9 mouse cellular contexts compared by ENCODE assay signal in genomic region chr11:5154961-5155805, GRCm38 (mm10). TPM values are rescaled to one million over a fixed set of nuclear protein-coding genes. Genes with fewer than 3 reads are reported as not detected.
DNase-seq lines count a peak whose midpoint lies in the region; ATAC-seq and TF ChIP-seq lines count a peak whose summit lies in the region.
"Had no signal": no experiment of that assay in that cellular context is flagged by ENCODE, and none has a peak within 500 bp of the region (broad histone marks: within the 10 kb centered on the region; RNA-seq: fewer than 3 reads in every experiment).

No protein-coding gene starts in this region.

- H3K4me1 ChIP-seq in neural tube, embryonic 11.5 days (ENCODE audit: control insufficient read depth, insufficient read depth, low read length): peaks cover 12% of the 10 kb centered on the region
- H3K4me1 ChIP-seq in thymus, adult 2 months (replicated peaks; ENCODE audit: control insufficient read depth, insufficient read depth, low read length): peaks cover 21% of the 10 kb centered on the region

- peak overlapping the region; percentile 26; the same call in 1 of the 2 replicates for H3K9ac ChIP-seq in neural tube, embryonic 11.5 days (ENCODE audit: low read length)

- no peak for TF ChIP-seq CTCF in thymus, adult 2 months (IDR thresholded peaks at IDR 0.05; ENCODE audit: borderline replicate concordance, control insufficient read depth, extremely low read depth, insufficient read depth, low read length, poor library complexity)

- H3K27me3 ChIP-seq in neural tube, embryonic 11.5 days (ENCODE audit: control insufficient read depth, insufficient read depth, low read length): 0 out of 2 replicates have a peak, but pooled peaks cover 2% of the 10 kb centered on the region
- H3K27me3 ChIP-seq in thymus, adult 2 months (ENCODE audit: control insufficient read depth, insufficient read depth, low read length): no peaks in the 10 kb centered on the region

- no peaks in the 10 kb centered on the region for H3K9me3 ChIP-seq in neural tube, embryonic 11.5 days (ENCODE audit: control insufficient read depth, low read length)

- DNase-seq in adrenal gland, postnatal 10 days: peak; percentile 19
- no peak for DNase-seq in adrenal gland, adult 8-10 months
- no peak for DNase-seq in neural tube, embryonic 11.5 days (ENCODE audit: low spot score)
- DNase-seq in neural tube, embryonic 10.5 days (ENCODE audit: extremely low spot score, low spot score): no peak
- DNase-seq in kidney, postnatal 10 days: peak; percentile 76
- DNase-seq in ovary, adult 18-20 months (ENCODE audit: low spot score): no peak
- DNase-seq in thymus, adult 2 months: no peak
- DNase-seq in left cerebral cortex, adult 9 months (ENCODE audit: low spot score in 2 of 2): no peak

- no peaks in the 10 kb centered on the region for H3K36me3 ChIP-seq in neural tube, embryonic 11.5 days (ENCODE audit: control insufficient read depth, insufficient read depth, low read length)
- no peaks in the 10 kb centered on the region for H3K36me3 ChIP-seq in thymus, adult 2 months (ENCODE audit: control insufficient read depth, insufficient read depth, low read length)

- H3K27ac ChIP-seq in neural tube, embryonic 11.5 days (ENCODE audit: low read depth, low read length): 0 out of 2 replicates have a peak overlapping the region, but pooled peaks have one; percentile 27
- no peak overlapping the region for H3K27ac ChIP-seq in thymus, adult 2 months (ENCODE audit: control insufficient read depth, insufficient read depth, low read length)

- 28% methylated on average over 10 of the region's 10 CpGs for WGBS in neural tube, embryonic 11.5 days
- 64% methylated on average over 10 of the region's 10 CpGs for WGBS in thymus, adult 2 months

- no peak overlapping the region for H3K4me2 ChIP-seq in neural tube, embryonic 11.5 days (ENCODE audit: low read depth)

- H3K4me3 ChIP-seq in neural tube, embryonic 11.5 days (ENCODE audit: low read depth, low read length): no peak overlapping the region
- H3K4me3 ChIP-seq in thymus, adult 2 months (ENCODE audit: control insufficient read depth, insufficient read depth, low read length): no peak overlapping the region
- H3K4me3 ChIP-seq: myocyte had no signal

- TF ChIP-seq POLR2A in thymus, adult 2 months (IDR thresholded peaks at IDR 0.05; ENCODE audit: control insufficient read depth, extremely low read depth, insufficient read depth, low read length, poor library complexity): no peak

- no peak for ATAC-seq in neural tube, embryonic 11.5 days (ENCODE audit: insufficient read depth, low FRiP score, low TSS enrichment)

RNA-seq across cellular contexts. Expression of gene Emid1, which starts 3.1 kb away (rescaled TPM):
- 1 to 10 TPM; 8.7 to 9.4 TPM for total RNA-seq in adrenal gland, postnatal 10 days (2021)
- total RNA-seq in adrenal gland, adult 8-10 months (2022): 1 to 10 TPM; 3.7 to 6.6 (median 3.9) TPM
- polyA plus RNA-seq in neural tube, embryonic 11.5 days (2014; fragmentation: Nextera tagmentation; extraction: Ambion mirVana): 33.9 and 37.7 TPM in 2 replicates
- polyA plus RNA-seq in thymus, adult 2 months (2012; rRNA removed): 56.7 and 74.0 TPM in 2 replicates

RNA-seq across cellular contexts. Expression of gene Ewsr1, which starts 56.1 kb away (rescaled TPM):
- total RNA-seq in adrenal gland, postnatal 10 days (2021): 100 to 1,000 TPM; 218 to 322 TPM
- 100 to 1,000 TPM; 207 to 451 (median 331) TPM for total RNA-seq in adrenal gland, adult 8-10 months (2022)
- polyA plus RNA-seq in neural tube, embryonic 11.5 days (2014; fragmentation: Nextera tagmentation; extraction: Ambion mirVana): 449 and 456 TPM in 2 replicates
- 1,137 and 1,289 TPM in 2 replicates for polyA plus RNA-seq in thymus, adult 2 months (2012; rRNA removed)

RNA-seq across cellular contexts. Expression of gene Rhbdd3, which starts 56.5 kb away (rescaled TPM):
- total RNA-seq in adrenal gland, postnatal 10 days (2021): 10 to 100 TPM; 18.5 to 24.5 TPM
- total RNA-seq in adrenal gland, adult 8-10 months (2022): 10 to 100 TPM; 19.8 to 31.3 (median 24.4) TPM
- polyA plus RNA-seq in neural tube, embryonic 11.5 days (2014; fragmentation: Nextera tagmentation; extraction: Ambion mirVana): 21.4 and 23.8 TPM in 2 replicates
- polyA plus RNA-seq in thymus, adult 2 months (2012; rRNA removed): 28.6 and 31.3 TPM in 2 replicates

Comparison
In these comparisons a context has a peak if more than half of its experiments do, and no peak if none do; other contexts are left out.
1. DNase-seq: peak in adrenal gland, postnatal 10 days (single experiment) and kidney, postnatal 10 days (single experiment); none in adrenal gland, adult 8-10 months (single experiment), neural tube, embryonic 11.5 days (single experiment), neural tube, embryonic 10.5 days (single experiment), ovary, adult 18-20 months (single experiment), thymus, adult 2 months (single experiment) and left cerebral cortex, adult 9 months (0 of 2).